ENCODE assay signal across 7 mouse cellular contexts in the genomic region with DNA sequence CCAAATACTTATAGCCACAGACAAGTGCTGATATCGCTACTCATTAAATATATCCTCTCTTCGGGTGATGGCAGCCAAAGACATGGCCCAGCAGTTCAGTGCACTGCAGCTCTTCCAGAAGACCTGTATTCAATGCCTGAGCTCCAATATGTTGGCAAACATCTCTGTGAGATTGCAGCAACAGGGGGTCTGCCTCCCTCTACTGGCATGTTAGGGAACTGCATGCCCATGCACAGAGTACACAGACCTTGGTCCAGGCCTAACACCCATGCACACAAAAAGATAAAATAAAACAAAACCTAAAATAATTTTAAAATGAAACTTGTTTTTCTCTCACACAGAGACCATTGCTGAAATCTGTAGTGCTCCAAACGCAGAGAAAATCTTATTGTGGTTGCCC.
DNase-seq lines count a peak whose midpoint lies in the region; ATAC-seq lines count a peak whose summit lies in the region.
"Not testable (repeated sequence)": the region's sequence is repeated elsewhere in the genome, so short reads cannot be mapped to it uniquely, and the experiment has no call there.

No protein-coding gene starts in this region.

- ATAC-seq in granulocyte monocyte progenitor cell, adult 5-6 weeks (replicated peaks; ENCODE audit: poor library complexity, severe bottlenecking): peak; percentile 73
- peak; percentile 70; the same call in 1 of the 2 replicates for ATAC-seq in midbrain, embryonic 11.5 days (ENCODE audit: low FRiP score)

- H3K9me3 ChIP-seq in midbrain, embryonic 11.5 days (ENCODE audit: control insufficient read depth, low read length): not testable (repeated sequence)

- H3K27me3 ChIP-seq in midbrain, embryonic 11.5 days (ENCODE audit: control insufficient read depth, insufficient read depth, low read length): not testable (repeated sequence)

- H3K4me2 ChIP-seq in midbrain, embryonic 11.5 days: not testable (repeated sequence)

- WGBS in midbrain, embryonic 11.5 days: 19% methylated on average over 2 of the region's 3 CpGs

- not testable (repeated sequence) for H3K4me1 ChIP-seq in midbrain, embryonic 11.5 days (ENCODE audit: control insufficient read depth, insufficient read depth, low read length)

- not testable (repeated sequence) for H3K4me3 ChIP-seq in midbrain, embryonic 11.5 days (ENCODE audit: low read depth, low read length)

- intact Hi-C loops in left cerebral cortex, postnatal 36 days (cut with DNase I): not testable (repeated sequence)

- not testable (repeated sequence) for H3K9ac ChIP-seq in midbrain, embryonic 11.5 days (ENCODE audit: low read length)

- DNase-seq in adrenal gland, adult 8-10 months: peak; percentile 30
- DNase-seq in embryo, embryonic 10.5 days (ENCODE audit: low spot score): peak; percentile 60
- peak; percentile 71 for DNase-seq in kidney, adult 18-20 months
- peak; percentile 26 to 37 for DNase-seq in left cerebral cortex, postnatal 36 days (ENCODE audit: low spot score in 2 of 2)
- peak; percentile 92 for DNase-seq in midbrain, embryonic 11.5 days (ENCODE audit: low spot score, missing footprints)
- DNase-seq in skeletal muscle tissue, adult 2 months (ENCODE audit: low read depth, low spot score): peak; percentile 2

- H3K36me3 ChIP-seq in midbrain, embryonic 11.5 days (ENCODE audit: control insufficient read depth, insufficient read depth, low read length): not testable (repeated sequence)

- H3K27ac ChIP-seq in midbrain, embryonic 11.5 days (ENCODE audit: low read depth, low read length): not testable (repeated sequence)

Comparison
In these comparisons a context has a peak if more than half of its experiments do, and no peak if none do; other contexts are left out.
1. DNase-seq: peak in every context shown above with its lines; median percentile 92 in midbrain, embryonic 11.5 days; 71 in kidney, adult 18-20 months; 60 in embryo, embryonic 10.5 days; 32 in left cerebral cortex, postnatal 36 days; 30 in adrenal gland, adult 8-10 months; 2 in skeletal muscle tissue, adult 2 months.